Mouse (Mus musculus) liver, embryonic 14.5 days (tissue): Measurements from ENCODE around the gene Tmem74b. TPM values are rescaled to one million over a fixed set of nuclear protein-coding genes. Genes with fewer than 3 reads are reported as not detected.
A peak's percentile ranks its signal among the peaks of the same experiment; 100 is the strongest.

ENCODE experiments used
- ATAC-seq: fragments of 200-750 bp; cut with Nextera tagmentation; 2 replicates; pipeline ENCODE4 v1.8.0; 2017; ENCODE audit warnings: moderate number of reproducible peaks, mild to moderate bottlenecking, moderate library complexity; ENCODE audit not compliant: insufficient read depth
- DNase-seq, 3 experiments: peaks; one replicate each; pipeline ENCODE4 v3.0.0-alpha.2; 2012 to 2013; ENCODE audit warnings: low read depth in 3 of 3, low spot score in 3 of 3
- H3K27ac ChIP-seq: fragments of 300-500 bp; sonication (generic); 2 replicates; pipeline ENCODE4 v1.5.1; 2014; ENCODE audit warnings: moderate library complexity, mild to moderate bottlenecking, control low read depth, inconsistent platforms
- H3K27me3 ChIP-seq: fragments of 300-500 bp; sonication (generic); 2 replicates; pipeline ENCODE4 v1.6.1; 2014; ENCODE audit warnings: mild to moderate bottlenecking, low read length, moderate library complexity; ENCODE audit not compliant: control insufficient read depth, insufficient read depth
- H3K36me3 ChIP-seq: fragments of 300-500 bp; sonication (generic); replicated peaks from 2 replicates; pipeline ENCODE4 v1.6.1; 2014; ENCODE audit warnings: low read depth; ENCODE audit not compliant: control insufficient read depth, insufficient read depth
- H3K4me1 ChIP-seq, 2 experiments: fragments of 200-500 bp in 1 of 2; fragments of 300-500 bp in 1 of 2; sonication (generic) in 1 of 2; replicated peaks; 2 replicates each; pipeline ENCODE4 v1.6.1; 2012 to 2014; ENCODE audit warnings: antibody characterized with exemption in 1 of 2, inconsistent platforms in 1 of 2, low read length in 1 of 2; ENCODE audit not compliant: control insufficient read depth in 2 of 2, insufficient read depth in 2 of 2
- H3K4me2 ChIP-seq: fragments of 300-500 bp; sonication (generic); 2 replicates; pipeline ENCODE4 v1.6.1; 2014; ENCODE audit warnings: low read depth, mild to moderate bottlenecking, control low read depth, moderate library complexity
- H3K4me3 ChIP-seq, 2 experiments: fragments of 200-500 bp in 1 of 2; fragments of 300-500 bp in 1 of 2; sonication (generic) in 1 of 2; 2 replicates each; pipeline ENCODE4 v1.5.1; 2012 to 2014; ENCODE audit warnings: low read depth in 2 of 2, low read length in 2 of 2, mild to moderate bottlenecking in 2 of 2, control low read depth in 1 of 2, inconsistent platforms in 1 of 2, moderate library complexity in 1 of 2; ENCODE audit not compliant: insufficient read depth in 1 of 2
- H3K9ac ChIP-seq: fragments of 300-500 bp; sonication (generic); replicated peaks from 2 replicates; pipeline ENCODE4 v1.6.1; 2014; ENCODE audit warnings: mild to moderate bottlenecking, control low read depth, moderate library complexity
- H3K9me3 ChIP-seq: fragments of 300-500 bp; sonication (generic); 2 replicates; pipeline ENCODE4 v1.6.1; 2016; ENCODE audit warnings: low read length, mixed read lengths; ENCODE audit not compliant: control insufficient read depth
- CTCF ChIP-seq: IDR thresholded peaks from 2 replicates; pipeline ENCODE4 v1.5.1; 2016; ENCODE audit warnings: antibody characterized with exemption, low read depth, control low read depth
- EP300 ChIP-seq: IDR thresholded peaks from 2 replicates; pipeline ENCODE4 v1.6.1; 2016; ENCODE audit warnings: antibody characterized with exemption, low read depth
- WGBS: fragments of 180-500 bp; shearing (Covaris S2); extraction: QIAGEN DNeasy Blood & Tissue Kit; methylation state at CpG from one replicate; pipeline ENCODE4 v1.1.7; 2014; ENCODE audit not compliant: insufficient replicate concordance; 5-methylcytosine and 5-hydroxymethylcytosine counted together
- polyA plus RNA-seq, 2 experiments: library from polyadenylated mRNA; depleted of rRNA in 1 of 2; stranded (reverse) in 1 of 2; unstranded in 1 of 2; fragments of >200 nt; fragmentation: Nextera tagmentation in 1 of 2; extraction: Ambion mirVana in 1 of 2; gene quantifications; 2 replicates each; pipeline versions ENCODE4 v1.2.1 to v1.2.3; 2012 to 2014

Tmem74b gene
- polyA plus RNA-seq, 2 experiments, result 0.02 to 0.06 TPM

- Histone ChIP-seq H3K9me3 (no peaks in the 10 kb centered on the region), H3K4me1 (no peaks in the 10 kb centered on the region), H3K27me3 (no peaks in the 10 kb centered on the region), H3K4me2 (no peak overlapping the region), H3K36me3 (no peaks in the 10 kb centered on the region), H3K27ac (no peak overlapping the region), H3K4me3 (no peak overlapping the region), H3K9ac (no peak overlapping the region)
- TF ChIP-seq CTCF, result no peak
- no peak for TF ChIP-seq EP300
- DNase-seq (no peak), ATAC-seq (no peak)
- 46% methylated on average over 1 of the region's 1 CpGs for WGBS
Observed at GRCm38 (mm10) chr2:151670968-151671329, 30.9 kb upstream of the Tmem74b start.

GRCm38 (mm10) chr2:151676234-151676633 is 25.6 kb upstream of the Tmem74b start:
- WGBS, result 45% methylated on average over 2 of the region's 2 CpGs
- no peaks in the 10 kb centered on the region for H3K4me1 ChIP-seq
- no peaks in the 10 kb centered on the region for H3K27me3 ChIP-seq
- H3K9me3 ChIP-seq, result no peaks in the 10 kb centered on the region
- no peak overlapping the region for H3K27ac ChIP-seq
- no peak for DNase-seq
- H3K4me2 ChIP-seq, result no peak overlapping the region
- H3K9ac ChIP-seq, result no peak overlapping the region
- H3K4me3 ChIP-seq, result no peak overlapping the region
- ATAC-seq, result no peak
- TF ChIP-seq EP300 (no peak), CTCF (no peak)
- H3K36me3 ChIP-seq, result no peaks in the 10 kb centered on the region

DNA sequence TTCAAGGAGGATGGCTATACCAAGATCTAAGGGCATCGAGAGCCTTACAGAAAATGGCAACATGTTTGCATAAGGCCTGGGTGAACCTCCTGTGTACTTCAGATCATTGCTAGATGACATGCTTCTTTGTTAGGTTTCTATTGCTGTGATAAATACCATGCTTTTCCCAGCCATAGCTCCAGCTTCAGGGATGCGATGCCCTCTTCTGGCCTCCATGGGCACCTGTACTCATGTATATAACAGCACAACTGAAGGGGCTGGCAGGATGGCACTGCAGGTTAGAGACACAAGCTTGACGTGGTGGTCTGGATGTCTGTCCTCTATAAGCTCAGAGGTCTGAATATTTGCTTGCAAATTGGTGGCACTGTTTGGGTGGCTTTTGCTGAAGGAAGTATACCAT is 19.5 kb upstream of the Tmem74b start:
- no peak for DNase-seq
- no peak for ATAC-seq
- no peak overlapping the region for H3K9ac ChIP-seq
- H3K27ac ChIP-seq, result no peak overlapping the region
- no peak overlapping the region for H3K4me2 ChIP-seq
- TF ChIP-seq CTCF, result peak; percentile 43
- TF ChIP-seq EP300, result no peak
- no peak overlapping the region for H3K4me3 ChIP-seq
- no peaks in the 10 kb centered on the region for H3K4me1 ChIP-seq
- no peaks in the 10 kb centered on the region for H3K9me3 ChIP-seq
- no peaks in the 10 kb centered on the region for H3K36me3 ChIP-seq
- H3K27me3 ChIP-seq, result no peaks in the 10 kb centered on the region
- 46% methylated on average over 3 of the region's 3 CpGs for WGBS

DNA sequence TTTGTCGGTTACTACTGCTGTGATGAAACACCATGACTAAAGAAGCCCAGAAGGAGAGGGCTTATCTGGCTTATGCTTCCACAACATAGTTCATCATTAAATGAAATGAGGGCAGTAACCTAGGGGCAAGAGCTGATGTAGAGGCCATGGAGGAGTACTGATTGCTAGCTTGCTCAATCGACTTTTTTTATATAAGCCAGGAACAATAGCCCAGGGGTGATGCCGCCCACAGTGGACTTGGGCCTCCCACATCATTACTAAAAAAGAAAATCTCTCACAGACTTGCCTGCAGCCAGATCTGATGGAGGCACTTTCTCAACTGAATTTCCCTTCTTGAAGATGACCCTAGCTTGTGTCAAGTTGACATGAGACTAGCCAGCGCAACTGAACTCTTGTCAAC is 18.8 kb upstream of the Tmem74b start:
- H3K4me1 ChIP-seq, result no peaks in the 10 kb centered on the region
- H3K36me3 ChIP-seq, result no peaks in the 10 kb centered on the region
- H3K27ac ChIP-seq, result no peak overlapping the region
- H3K27me3 ChIP-seq, result no peaks in the 10 kb centered on the region
- H3K9me3 ChIP-seq, result no peaks in the 10 kb centered on the region
- DNase-seq, result no peak
- TF ChIP-seq EP300 (no peak), CTCF (no peak)
- no peak overlapping the region for H3K4me2 ChIP-seq
- H3K9ac ChIP-seq, result no peak overlapping the region
- H3K4me3 ChIP-seq, result no peak overlapping the region
- WGBS, result 55% methylated on average over 4 of the region's 4 CpGs
- no peak for ATAC-seq

GRCm38 (mm10) chr2:151702146-151702850 is 490 bp downstream of the Tmem74b start:
- no peaks in the 10 kb centered on the region for H3K9me3 ChIP-seq
- ATAC-seq, result peak; percentile 51; the same call in 1 of the 2 replicates
- peak overlapping the region in 1 of 2 experiments; percentile 42; a peak in 2 of 4 replicates for H3K4me3 ChIP-seq
- WGBS, result under 1% methylated on average over 91 of the region's 97 CpGs
- no peaks in the 10 kb centered on the region for H3K36me3 ChIP-seq
- no peaks in the 10 kb centered on the region for H3K4me1 ChIP-seq
- no peak overlapping the region for H3K27ac ChIP-seq
- H3K9ac ChIP-seq, result no peak overlapping the region
- H3K4me2 ChIP-seq, result peak overlapping the region; percentile 59
- H3K27me3 ChIP-seq, result peaks cover 46% of the 10 kb centered on the region
- DNase-seq, result no peak
- no peak for TF ChIP-seq EP300
- TF ChIP-seq CTCF, result no peak
